Mouse (Mus musculus): ENCODE measurements at regions not wholly inside any gene's neighbourhood (a gene's known extent, or its start where the extent isn't known, plus 50 kb on each side); places are given as distances from the start of the nearest gene placed in this dataset.

- H3K4me3 ChIP-seq (replicated peaks), result no peak overlapping the region
- ATAC-seq (ENCODE audit: low read depth) (no peak), DNase-seq (no peak)
- no peak overlapping the region for H3K4me2 ChIP-seq
- H3K9ac ChIP-seq, result no peak overlapping the region
- WGBS (ENCODE audit: insufficient replicate concordance), result 3% methylated on average over 1 of the region's 1 CpGs
- no peaks in the 10 kb centered on the region for H3K9me3 ChIP-seq (replicated peaks)
- H3K27ac ChIP-seq, result no peak overlapping the region
- no peaks in the 10 kb centered on the region for H3K4me1 ChIP-seq (replicated peaks)
- H3K36me3 ChIP-seq, result no peaks in the 10 kb centered on the region
- no peaks in the 10 kb centered on the region for H3K27me3 ChIP-seq
Measured at GRCm38 (mm10) chr17:81185685-81186084, 120.8 kb upstream of the Thumpd2 start.

GRCm38 (mm10) chr17:81180813-81181424 lies 116.0 kb upstream of the Thumpd2 start:
- Histone ChIP-seq H3K9me3 (replicated peaks) (no peaks in the 10 kb centered on the region), H3K27ac (no peak overlapping the region)

GRCm38 (mm10) chr17:81176306-81176705 lies 111.4 kb upstream of the Thumpd2 start:
- Histone ChIP-seq H3K27ac (no peak overlapping the region), H3K9me3 (replicated peaks) (no peaks in the 10 kb centered on the region), H3K36me3 (no peaks in the 10 kb centered on the region)

More at GRCm38 (mm10) chr17:81180813-81181424, 116.0 kb upstream of the Thumpd2 start:
- H3K9ac ChIP-seq, result no peak overlapping the region
- no peak overlapping the region for H3K4me3 ChIP-seq (replicated peaks)
- H3K36me3 ChIP-seq, result no peaks in the 10 kb centered on the region
- H3K27me3 ChIP-seq, result no peaks in the 10 kb centered on the region
- WGBS (ENCODE audit: insufficient replicate concordance), result 70% methylated on average over 8 of the region's 8 CpGs
- no peak overlapping the region for H3K4me2 ChIP-seq
- DNase-seq (no peak), ATAC-seq (ENCODE audit: low read depth) (no peak)
- H3K4me1 ChIP-seq (replicated peaks), result no peaks in the 10 kb centered on the region

GRCm38 (mm10) chr17:81175877-81176276 lies 111.0 kb upstream of the Thumpd2 start:
- Histone ChIP-seq H3K4me2 (no peak overlapping the region), H3K27ac (no peak overlapping the region), H3K9me3 (replicated peaks) (no peaks in the 10 kb centered on the region), H3K9ac (no peak overlapping the region), H3K36me3 (no peaks in the 10 kb centered on the region), H3K4me3 (replicated peaks) (no peak overlapping the region), H3K4me1 (replicated peaks) (no peaks in the 10 kb centered on the region), H3K27me3 (no peaks in the 10 kb centered on the region)
- ATAC-seq (ENCODE audit: low read depth) (peak; percentile 71), DNase-seq (no peak)
- WGBS (ENCODE audit: insufficient replicate concordance), result 48% methylated on average over 4 of the region's 4 CpGs

More at GRCm38 (mm10) chr17:81176306-81176705, 111.4 kb upstream of the Thumpd2 start:
- Histone ChIP-seq H3K4me3 (replicated peaks) (no peak overlapping the region), H3K4me1 (replicated peaks) (no peaks in the 10 kb centered on the region), H3K9ac (no peak overlapping the region), H3K4me2 (no peak overlapping the region), H3K27me3 (no peaks in the 10 kb centered on the region)
- WGBS (ENCODE audit: insufficient replicate concordance), result 64% methylated on average over 3 of the region's 3 CpGs
- ATAC-seq (ENCODE audit: low read depth), result no peak
- DNase-seq, result no peak

GRCm38 (mm10) chr17:81172943-81173342 lies 108.1 kb upstream of the Thumpd2 start:
- Histone ChIP-seq H3K9ac (no peak overlapping the region), H3K27me3 (no peaks in the 10 kb centered on the region), H3K36me3 (no peaks in the 10 kb centered on the region), H3K4me3 (replicated peaks) (no peak overlapping the region), H3K27ac (no peak overlapping the region), H3K9me3 (replicated peaks) (no peaks in the 10 kb centered on the region), H3K4me1 (replicated peaks) (no peaks in the 10 kb centered on the region), H3K4me2 (no peak overlapping the region)
- 61% methylated on average over 3 of the region's 3 CpGs for WGBS (ENCODE audit: insufficient replicate concordance)
- no peak for DNase-seq
- no peak for ATAC-seq (ENCODE audit: low read depth)

GRCm38 (mm10) chr17:81169118-81169517 lies 104.2 kb upstream of the Thumpd2 start:
- no peak for DNase-seq
- no peaks in the 10 kb centered on the region for H3K9me3 ChIP-seq (replicated peaks)

GRCm38 (mm10) chr17:81150730-81151129 lies 85.8 kb upstream of the Thumpd2 start:
- no peak for ATAC-seq (ENCODE audit: low read depth)

More at GRCm38 (mm10) chr17:81169118-81169517, 104.2 kb upstream of the Thumpd2 start:
- H3K4me3 ChIP-seq (replicated peaks), result no peak overlapping the region
- H3K36me3 ChIP-seq, result no peaks in the 10 kb centered on the region
- no peak for ATAC-seq (ENCODE audit: low read depth)
- 66% methylated on average over 5 of the region's 5 CpGs for WGBS (ENCODE audit: insufficient replicate concordance)
- no peak overlapping the region for H3K9ac ChIP-seq
- H3K4me2 ChIP-seq, result no peak overlapping the region
- no peak overlapping the region for H3K27ac ChIP-seq
- no peaks in the 10 kb centered on the region for H3K27me3 ChIP-seq
- H3K4me1 ChIP-seq (replicated peaks), result no peaks in the 10 kb centered on the region

GRCm38 (mm10) chr17:81134702-81135101 lies 69.8 kb upstream of the Thumpd2 start:
- no peak overlapping the region for H3K4me2 ChIP-seq
- WGBS (ENCODE audit: insufficient replicate concordance), result 63% methylated on average over 6 of the region's 6 CpGs
- no peak for ATAC-seq (ENCODE audit: low read depth)

More at GRCm38 (mm10) chr17:81150730-81151129, 85.8 kb upstream of the Thumpd2 start:
- no peak for DNase-seq
- no peak overlapping the region for H3K9ac ChIP-seq
- no peaks in the 10 kb centered on the region for H3K4me1 ChIP-seq (replicated peaks)
- H3K27ac ChIP-seq, result no peak overlapping the region
- H3K9me3 ChIP-seq (replicated peaks), result no peaks in the 10 kb centered on the region
- no peaks in the 10 kb centered on the region for H3K36me3 ChIP-seq
- WGBS (ENCODE audit: insufficient replicate concordance), result 61% methylated on average over 4 of the region's 4 CpGs
- no peak overlapping the region for H3K4me3 ChIP-seq (replicated peaks)
- no peak overlapping the region for H3K4me2 ChIP-seq
- H3K27me3 ChIP-seq, result no peaks in the 10 kb centered on the region

GRCm38 (mm10) chr17:81133227-81133626 lies 68.3 kb upstream of the Thumpd2 start:
- H3K4me2 ChIP-seq, result no peak overlapping the region
- no peaks in the 10 kb centered on the region for H3K36me3 ChIP-seq
- WGBS (ENCODE audit: insufficient replicate concordance), result 49% methylated on average over 4 of the region's 4 CpGs
- no peak for DNase-seq
- no peak overlapping the region for H3K9ac ChIP-seq
- H3K27me3 ChIP-seq, result no peaks in the 10 kb centered on the region
- no peaks in the 10 kb centered on the region for H3K4me1 ChIP-seq (replicated peaks)
- no peaks in the 10 kb centered on the region for H3K9me3 ChIP-seq (replicated peaks)
- H3K4me3 ChIP-seq (replicated peaks), result no peak overlapping the region
- no peak overlapping the region for H3K27ac ChIP-seq
- ATAC-seq (ENCODE audit: low read depth), result no peak

More at GRCm38 (mm10) chr17:81134702-81135101, 69.8 kb upstream of the Thumpd2 start:
- no peak overlapping the region for H3K4me3 ChIP-seq (replicated peaks)
- no peaks in the 10 kb centered on the region for H3K27me3 ChIP-seq
- H3K9ac ChIP-seq, result no peak overlapping the region
- H3K27ac ChIP-seq, result no peak overlapping the region
- H3K4me1 ChIP-seq (replicated peaks), result no peaks in the 10 kb centered on the region
- DNase-seq, result no peak
- H3K9me3 ChIP-seq (replicated peaks), result no peaks in the 10 kb centered on the region
- H3K36me3 ChIP-seq, result no peaks in the 10 kb centered on the region
